Mouse (Mus musculus) activated CD4-positive, CD25-positive, alpha-beta regulatory T cell, adult 4 months (primary cell): ENCODE results near the gene Zfp626. TPM values are rescaled to one million over a fixed set of nuclear protein-coding genes. Genes with fewer than 3 reads are reported as not detected.
"Not testable (repeated sequence)": the region's sequence is repeated elsewhere in the genome, so short reads cannot be mapped to it uniquely, and the experiment has no call there.

Experiments used
- ATAC-seq: one replicate; pipeline ENCODE4 v1.8.0; 2017
- polyA plus RNA-seq, 2 experiments: library from polyadenylated mRNA; unstranded; fragments of 100-300 nt; shearing (Covaris generic); gene quantifications; one replicate each; pipeline ENCODE4 v1.2.1; 2017

Zfp626 gene
- polyA plus RNA-seq, 2 experiments from 2014 or later: 5.5 to 7.3 TPM

- ATAC-seq: peak; percentile 96
Observed at GRCm38 (mm10) chr7:27860396-27861235, 53.6 kb downstream of the Zfp626 start.

- not testable (repeated sequence) for ATAC-seq
Observed at GRCm38 (mm10) chr7:27862578-27862977, 55.6 kb downstream of the Zfp626 start.

Other genes with a start within 250 kb of the Zfp626 start
- gene Akt2, start 215.6 kb upstream of the Zfp626 start, polyA plus RNA-seq: 10 to 100 TPM; 43.6 to 48.5 TPM
- gene Ttc9b, start 153.3 kb upstream of the Zfp626 start, polyA plus RNA-seq: not detected
- gene Map3k10, start 132.6 kb upstream of the Zfp626 start, polyA plus RNA-seq: 1 to 10 TPM in 1 of 2 experiments, under 1 TPM in 1; 0.61 to 1.2 TPM
- 1 to 10 TPM; 2.1 TPM for gene Zfp607b, start 117.9 kb upstream of the Zfp626 start, polyA plus RNA-seq
- gene Zfp60, start 75.8 kb upstream of the Zfp626 start, polyA plus RNA-seq: 1 to 10 TPM; 7.0 to 8.0 TPM
- gene Zfp59, start 31.4 kb downstream of the Zfp626 start, polyA plus RNA-seq: 1 to 10 TPM; 5.2 to 5.6 TPM
- gene Zfp607a, start 50.3 kb downstream of the Zfp626 start, polyA plus RNA-seq: 1 to 10 TPM; 7.0 to 9.5 TPM
- gene Zfp974, start 122.3 kb downstream of the Zfp626 start, polyA plus RNA-seq: 1 to 10 TPM; 3.3 to 4.5 TPM
- 10 to 100 TPM; 35.1 to 37.1 TPM for gene Zfp780b, start 172.0 kb downstream of the Zfp626 start, polyA plus RNA-seq
- gene Zfp850, start 206.9 kb downstream of the Zfp626 start, polyA plus RNA-seq: 1 to 10 TPM; 6.2 to 6.5 TPM
- gene Psmc4, start 242.9 kb downstream of the Zfp626 start, polyA plus RNA-seq: 100 to 1,000 TPM; 172 to 224 TPM